Mouse (Mus musculus) liver, adult 2 months (tissue): Measurements from ENCODE around the gene Sh3rf1. TPM values are rescaled to one million over a fixed set of nuclear protein-coding genes. Genes with fewer than 3 reads are reported as not detected.
A peak's percentile ranks its signal among the peaks of the same experiment; 100 is the strongest.

Experiments
- DNase-seq: peaks from one replicate; pipeline ENCODE4 v3.0.0-alpha.2; 2011; ENCODE audit warnings: low read depth, low spot score; ENCODE audit errors: extremely low read depth
- H3K27ac ChIP-seq: fragments of 200-500 bp; replicated peaks from 2 replicates; pipeline ENCODE4 v1.5.1; 2012; ENCODE audit warnings: low read depth, mild to moderate bottlenecking, control low read depth, inconsistent platforms, low read length; ENCODE audit not compliant: insufficient read depth
- H3K27me3 ChIP-seq: fragments of 200-500 bp; 2 replicates; pipeline ENCODE4 v1.6.1; 2012; ENCODE audit warnings: mild to moderate bottlenecking, moderate library complexity, low read length, inconsistent platforms; ENCODE audit not compliant: control insufficient read depth, insufficient read depth
- H3K36me3 ChIP-seq: fragments of 200-500 bp; 2 replicates; pipeline ENCODE4 v1.6.1; 2012; ENCODE audit warnings: low read length, inconsistent platforms; ENCODE audit not compliant: control insufficient read depth, insufficient read depth
- H3K4me1 ChIP-seq: fragments of 200-500 bp; 2 replicates; pipeline ENCODE4 v1.6.1; 2011; ENCODE audit warnings: low read length; ENCODE audit not compliant: control insufficient read depth, insufficient read depth
- H3K4me3 ChIP-seq: fragments of 200-500 bp; 2 replicates; pipeline ENCODE4 v1.5.1; 2011; ENCODE audit warnings: low read depth, mild to moderate bottlenecking, control low read depth, low read length, moderate library complexity; ENCODE audit not compliant: insufficient read depth
- H3K79me2 ChIP-seq: fragments of 200-500 bp; 2 replicates; pipeline ENCODE4 v1.6.1; 2012; ENCODE audit warnings: inconsistent platforms, mild to moderate bottlenecking, low read length, moderate library complexity; ENCODE audit not compliant: control insufficient read depth, insufficient read depth
- H3K9ac ChIP-seq: fragments of 200-500 bp; 2 replicates; pipeline ENCODE4 v1.6.1; 2012; ENCODE audit warnings: low read depth, mild to moderate bottlenecking, control low read depth, inconsistent platforms, low read length
- CTCF ChIP-seq: fragments of 200-500 bp; IDR thresholded peaks from 2 replicates; pipeline ENCODE4 v1.5.1; 2011; ENCODE audit warnings: low read depth, low read length, control low read depth
- POLR2A ChIP-seq: fragments of 200-500 bp; IDR thresholded peaks from 2 replicates; pipeline ENCODE4 v1.6.1; 2011; ENCODE audit warnings: low read length, control low read depth; ENCODE audit not compliant: insufficient read depth; ENCODE audit errors: extremely low read depth
- WGBS: fragments of 180-500 bp; shearing (Covaris S2); methylation state at CpG from one replicate; pipeline ENCODE4 v1.1.7; 2018; 5-methylcytosine and 5-hydroxymethylcytosine counted together
- polyA plus RNA-seq: library from polyadenylated mRNA; depleted of rRNA; stranded (reverse); fragments of >200 nt; gene quantifications from 2 replicates; pipeline ENCODE4 v1.2.3, GENCODE M21; 2012
- total RNA-seq: library from RNA; depleted of rRNA; stranded (reverse); fragments of >200 nt; gene quantifications from 2 replicates; pipeline ENCODE4 v1.2.3, GENCODE M21; 2014

Sh3rf1 gene
- total and polyA plus RNA-seq, 2 experiments = 1.6 to 1.8 TPM

DNA sequence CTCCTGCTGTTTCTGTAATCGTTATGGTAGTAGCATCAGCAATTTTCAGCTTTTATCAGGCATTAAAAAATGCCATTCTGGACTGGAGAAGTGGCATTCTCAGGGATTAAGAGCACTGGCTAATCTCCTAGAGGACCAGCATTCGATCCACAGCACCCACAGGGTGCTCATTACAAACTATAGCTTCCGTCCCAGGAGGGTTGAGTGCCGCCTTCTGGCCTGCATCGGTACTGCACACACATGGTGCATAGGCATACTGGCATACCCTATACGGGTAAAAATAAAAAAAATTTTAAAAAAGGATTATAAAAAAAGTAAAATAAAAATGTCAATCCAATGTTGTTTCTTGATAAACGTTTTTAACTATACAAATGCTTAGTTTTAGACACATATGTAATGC is 20.5 kb downstream of the Sh3rf1 start:
- 97% methylated on average over 7 of the region's 7 CpGs for WGBS
- Histone ChIP-seq H3K79me2 (peaks cover 5% of the 10 kb centered on the region; the same call in 1 of the 2 replicates), H3K4me1 (no peaks in the 10 kb centered on the region), H3K36me3 (no peaks in the 10 kb centered on the region), H3K27me3 (no peaks in the 10 kb centered on the region), H3K9ac (no peak overlapping the region), H3K4me3 (no peak overlapping the region), H3K27ac (no peak overlapping the region)
- no peak for DNase-seq
- TF ChIP-seq POLR2A = no peak
- TF ChIP-seq CTCF = no peak

DNA sequence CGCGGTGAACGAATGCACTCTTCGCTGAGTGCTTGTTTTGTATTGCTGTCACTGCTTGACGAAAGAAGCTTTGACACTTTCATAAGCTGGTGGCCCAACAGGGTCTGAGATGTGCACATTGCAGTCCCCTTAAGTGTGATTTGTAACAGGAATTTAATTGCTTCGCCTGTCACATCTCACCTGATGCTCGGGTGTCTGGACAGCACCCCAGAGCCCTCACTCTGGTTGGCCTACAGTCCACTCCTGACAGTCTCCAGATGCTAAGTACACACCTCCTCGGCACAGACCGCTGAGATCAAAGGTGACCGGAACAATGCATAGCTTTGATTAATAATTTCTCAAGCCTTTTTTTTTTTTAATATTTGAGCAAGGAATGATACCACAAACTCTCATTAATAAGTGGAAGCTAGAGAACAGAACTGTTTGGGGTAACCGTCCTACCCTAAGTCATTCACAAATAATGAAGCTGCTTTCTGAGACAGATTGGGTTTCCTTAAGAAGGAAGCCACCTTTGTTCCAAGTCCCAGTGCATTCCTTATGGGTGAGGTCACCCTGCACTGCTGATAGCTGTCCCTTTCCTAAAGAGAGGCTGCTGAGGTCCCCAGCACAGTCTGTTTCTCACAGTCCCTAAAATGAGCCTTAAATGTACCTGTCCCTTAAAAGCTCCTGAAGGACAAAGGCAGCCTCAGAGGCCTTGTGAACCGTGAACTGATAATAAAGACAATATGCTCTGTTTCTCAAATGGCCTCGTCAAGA is 23.8 kb downstream of the Sh3rf1 start:
- Histone ChIP-seq H3K27ac (no peak overlapping the region), H3K9ac (no peak overlapping the region), H3K4me1 (no peaks in the 10 kb centered on the region), H3K79me2 (no peaks in the 10 kb centered on the region; the same call in 1 of the 2 replicates), H3K4me3 (no peak overlapping the region), H3K27me3 (no peaks in the 10 kb centered on the region), H3K36me3 (no peaks in the 10 kb centered on the region)
- 75% methylated on average over 13 of the region's 13 CpGs for WGBS
- TF ChIP-seq POLR2A (no peak), CTCF (no peak)
- DNase-seq = no peak

DNA sequence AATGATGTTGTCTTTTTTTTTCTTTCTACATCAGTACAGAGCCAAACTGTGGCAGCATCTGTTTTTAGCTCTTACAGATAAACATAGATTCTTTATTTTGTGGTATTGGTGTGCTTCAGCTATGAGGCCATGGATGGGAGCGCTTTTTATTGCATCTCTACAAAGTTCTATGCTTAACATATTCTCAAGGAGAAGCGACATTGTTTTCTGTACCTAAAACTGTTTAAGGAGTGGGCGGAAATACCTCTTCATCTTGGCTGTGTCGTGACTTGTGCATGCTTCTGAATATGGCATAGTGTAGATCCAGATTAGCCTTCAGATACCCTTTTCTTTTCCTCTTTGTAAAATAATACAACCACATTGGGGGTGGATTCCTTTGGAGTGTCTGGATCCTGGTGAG is 25.8 kb downstream of the Sh3rf1 start:
- DNase-seq = no peak
- H3K27me3 ChIP-seq = no peaks in the 10 kb centered on the region
- 97% methylated on average over 4 of the region's 4 CpGs for WGBS

DNA sequence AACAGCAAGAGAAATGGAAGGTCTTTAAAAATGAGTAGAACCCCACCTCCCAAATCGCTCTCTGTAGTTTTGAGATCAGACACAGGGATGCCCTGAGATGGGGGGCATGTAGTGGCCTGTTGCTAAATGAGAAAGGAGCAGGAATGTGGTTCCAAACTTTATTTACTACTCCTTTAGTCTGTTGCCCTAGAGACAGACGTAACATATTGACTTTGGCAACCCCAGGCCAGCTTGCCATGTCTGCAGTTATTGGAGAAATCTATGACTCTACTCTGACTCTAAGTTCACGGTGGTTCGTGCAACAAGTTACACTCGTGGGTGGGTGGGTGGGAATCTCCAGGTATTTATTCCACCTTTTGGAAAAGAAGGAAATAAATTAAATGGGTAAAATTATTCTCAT is 30.5 kb downstream of the Sh3rf1 start:
- Histone ChIP-seq H3K4me3 (no peak overlapping the region), H3K9ac (no peak overlapping the region), H3K79me2 (peaks cover 10% of the 10 kb centered on the region), H3K27ac (no peak overlapping the region), H3K36me3 (no peaks in the 10 kb centered on the region), H3K27me3 (no peaks in the 10 kb centered on the region), H3K4me1 (no peaks in the 10 kb centered on the region; the same call in 1 of the 2 replicates)
- WGBS = 28% methylated on average over 5 of the region's 5 CpGs
- peak; percentile 66 for DNase-seq
- TF ChIP-seq CTCF = no peak

More for the DNA sequence above, 25.8 kb downstream of the Sh3rf1 start:
- Histone ChIP-seq H3K36me3 (no peaks in the 10 kb centered on the region), H3K79me2 (peaks cover 4% of the 10 kb centered on the region; the same call in 1 of the 2 replicates), H3K4me1 (no peaks in the 10 kb centered on the region), H3K9ac (no peak overlapping the region), H3K4me3 (no peak overlapping the region), H3K27ac (no peak overlapping the region)
- TF ChIP-seq CTCF = no peak
- no peak for TF ChIP-seq POLR2A

DNA sequence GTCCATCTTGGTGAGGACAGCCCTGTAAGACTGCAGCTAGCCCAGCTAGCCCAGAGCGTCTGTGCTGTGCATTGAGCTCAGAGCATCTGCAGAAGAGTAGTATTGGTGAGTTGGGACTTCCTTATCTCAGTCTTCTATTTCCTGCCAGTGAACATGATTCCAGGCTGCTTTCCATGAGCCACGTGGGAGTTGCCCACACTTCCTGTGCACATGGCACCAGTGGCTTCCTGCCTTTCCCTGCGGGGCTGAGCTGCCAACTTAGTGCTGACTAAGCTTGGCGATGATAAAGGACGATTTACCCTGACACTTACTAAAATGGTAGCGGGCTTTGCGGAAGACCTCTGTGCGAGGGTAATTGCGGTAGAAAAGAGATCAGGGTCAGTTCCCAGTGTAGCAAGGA is 35.2 kb downstream of the Sh3rf1 start:
- H3K4me3 ChIP-seq = no peak overlapping the region
- peaks cover 6% of the 10 kb centered on the region; the same call in 1 of the 2 replicates for H3K79me2 ChIP-seq
- no peak for DNase-seq
- no peak overlapping the region for H3K9ac ChIP-seq
- 76% methylated on average over 9 of the region's 9 CpGs for WGBS
- H3K27ac ChIP-seq = no peak overlapping the region
- TF ChIP-seq POLR2A (no peak), CTCF (no peak)
- no peaks in the 10 kb centered on the region for H3K36me3 ChIP-seq
- H3K4me1 ChIP-seq = peaks cover 2% of the 10 kb centered on the region; the same call in 1 of the 2 replicates
- no peaks in the 10 kb centered on the region for H3K27me3 ChIP-seq

DNA sequence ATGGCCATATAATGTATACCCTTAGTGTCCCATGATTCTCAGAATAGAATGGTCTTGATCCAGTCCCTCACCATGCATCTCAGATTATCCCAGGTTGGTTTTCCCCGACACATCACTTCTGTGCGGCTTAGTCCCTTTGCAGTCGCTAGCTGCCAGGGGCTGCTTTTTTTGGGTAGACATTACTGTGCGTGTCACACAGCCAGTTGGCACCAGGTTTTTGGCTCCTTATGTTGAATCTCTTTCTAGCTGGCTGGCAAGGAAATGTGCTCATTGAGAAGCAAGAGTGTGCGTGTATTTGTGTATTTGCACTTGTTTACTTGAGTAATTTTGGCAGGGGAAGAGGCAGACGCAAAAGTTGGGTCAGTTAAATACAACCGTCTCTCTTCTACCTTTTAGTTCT is 35.9 kb downstream of the Sh3rf1 start:
- TF ChIP-seq POLR2A (no peak), CTCF (no peak)
- peaks cover 2% of the 10 kb centered on the region; the same call in 1 of the 2 replicates for H3K4me1 ChIP-seq
- peaks cover 6% of the 10 kb centered on the region; the same call in 1 of the 2 replicates for H3K79me2 ChIP-seq
- no peaks in the 10 kb centered on the region for H3K36me3 ChIP-seq
- no peak for DNase-seq
- no peak overlapping the region for H3K27ac ChIP-seq
- no peak overlapping the region for H3K4me3 ChIP-seq
- 67% methylated on average over 7 of the region's 7 CpGs for WGBS
- H3K27me3 ChIP-seq = no peaks in the 10 kb centered on the region
- H3K9ac ChIP-seq = no peak overlapping the region
